Mouse (Mus musculus): ENCODE measurements around the gene Tbc1d9b.
A peak's percentile ranks its signal among the peaks of the same experiment; 100 is the strongest.

Gene Tbc1d9b

DNA sequence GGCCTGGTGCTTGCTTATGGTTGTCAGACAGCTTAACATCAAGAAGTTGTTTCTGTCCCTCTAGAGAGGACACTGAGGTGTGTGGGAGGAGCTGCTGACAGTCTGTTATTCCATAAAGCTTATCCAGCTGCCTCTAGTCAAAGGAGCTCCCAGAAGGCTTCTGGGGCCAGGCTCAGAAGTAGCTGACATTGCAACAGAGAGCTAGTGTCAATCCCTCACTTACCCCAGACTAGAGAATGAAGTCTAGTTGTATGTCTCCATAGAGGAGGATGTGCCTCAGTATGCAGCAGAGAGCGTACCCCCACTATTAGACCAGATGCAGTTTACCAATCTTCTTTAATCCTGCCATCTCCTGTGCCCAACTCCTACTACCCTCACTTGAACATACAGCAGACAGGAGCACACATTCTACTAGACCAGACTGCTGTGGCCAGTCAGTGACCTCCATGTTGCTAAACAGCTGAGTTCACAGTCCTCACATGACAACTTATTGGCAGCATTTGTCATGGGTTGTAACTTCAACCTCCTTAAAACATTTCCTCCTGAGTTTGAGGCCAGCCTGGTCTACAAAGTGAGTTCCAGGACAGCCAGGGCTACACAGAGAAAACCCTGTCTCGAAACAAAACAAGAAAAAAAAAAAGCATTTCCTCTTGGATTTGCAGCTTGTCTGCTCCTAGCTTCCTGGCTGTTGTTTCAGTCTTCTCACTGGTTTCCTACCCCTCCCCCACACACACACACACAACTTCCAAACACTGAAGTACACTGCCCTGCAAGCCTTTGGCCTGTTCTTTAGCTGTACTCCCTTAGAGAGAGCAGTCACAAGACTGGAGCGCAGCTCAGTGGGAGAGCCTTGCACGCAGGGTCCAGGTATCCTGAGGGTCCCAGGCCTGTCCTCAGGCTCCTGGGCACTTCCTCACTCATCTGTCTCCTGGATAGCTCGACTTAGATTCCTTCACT lies 47.6 kb downstream of the Tbc1d9b start:
- no peak for DNase-seq

- no peak for DNase-seq
Observed at GRCm38 (mm10) chr11:50180478-50181231, 49.5 kb downstream of the Tbc1d9b start.

DNA sequence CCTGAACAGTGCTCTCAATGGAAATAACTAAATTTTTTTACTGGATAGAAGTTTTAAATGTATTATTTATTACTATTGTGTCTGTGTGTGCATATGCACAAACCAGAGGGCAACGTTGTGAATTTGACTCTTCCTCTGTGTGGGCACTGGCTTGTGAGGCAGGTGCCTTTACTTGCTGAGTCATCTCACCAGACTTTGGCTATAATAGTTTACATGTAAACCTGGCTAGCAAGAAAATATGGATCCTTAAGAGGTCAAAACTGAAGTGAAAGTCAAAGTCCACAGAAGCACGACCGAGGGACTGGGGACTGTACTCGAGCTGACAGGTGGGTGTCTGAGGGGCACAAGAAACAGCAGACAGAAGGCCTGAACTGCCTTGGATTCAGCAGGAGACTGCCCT lies 51.5 kb downstream of the Tbc1d9b start:
- no peak for DNase-seq

DNA sequence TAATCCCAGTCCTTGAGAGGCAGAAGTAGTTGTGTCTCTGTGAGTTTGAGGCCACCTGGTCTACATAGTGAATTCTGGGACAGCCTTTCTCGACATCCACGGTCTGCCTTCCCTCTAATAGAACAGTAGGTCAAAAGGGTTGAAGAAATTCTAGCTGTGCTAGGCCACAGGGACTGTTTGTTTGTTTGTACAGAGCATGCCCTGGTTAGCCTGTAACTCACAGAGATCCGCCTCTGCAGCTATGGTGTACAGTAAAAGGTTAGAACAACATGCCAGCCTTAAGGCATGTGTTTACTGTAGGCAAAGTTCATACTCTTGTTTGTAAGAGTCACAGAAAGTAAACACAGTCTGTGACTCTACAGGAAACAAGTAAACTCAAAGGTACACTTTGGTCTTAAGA lies 53.6 kb downstream of the Tbc1d9b start:
- DNase-seq = peak; percentile 56

GRCm38 (mm10) chr11:50188682-50189081 lies 57.5 kb downstream of the Tbc1d9b start:
- no peak for DNase-seq

DNA sequence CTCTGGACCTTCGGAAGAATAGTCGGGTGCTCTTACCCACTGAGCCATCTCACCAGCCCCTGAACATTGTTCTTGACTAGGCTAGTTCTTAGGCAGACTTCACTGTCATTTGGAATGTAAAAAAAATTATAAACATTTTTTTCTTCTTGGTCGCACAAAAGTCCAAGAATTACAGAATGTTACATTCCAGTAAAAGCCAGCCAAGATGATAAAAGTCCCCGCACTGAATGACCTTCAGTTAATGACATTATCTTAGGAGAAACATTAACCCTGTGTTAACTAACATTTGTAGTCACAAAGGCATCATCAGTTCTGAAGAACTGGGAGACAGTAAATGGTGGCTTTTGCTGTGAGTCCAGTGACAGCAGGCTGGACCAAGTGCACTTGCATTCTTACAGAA lies 59.2 kb downstream of the Tbc1d9b start:
- DNase-seq = no peak

DNA sequence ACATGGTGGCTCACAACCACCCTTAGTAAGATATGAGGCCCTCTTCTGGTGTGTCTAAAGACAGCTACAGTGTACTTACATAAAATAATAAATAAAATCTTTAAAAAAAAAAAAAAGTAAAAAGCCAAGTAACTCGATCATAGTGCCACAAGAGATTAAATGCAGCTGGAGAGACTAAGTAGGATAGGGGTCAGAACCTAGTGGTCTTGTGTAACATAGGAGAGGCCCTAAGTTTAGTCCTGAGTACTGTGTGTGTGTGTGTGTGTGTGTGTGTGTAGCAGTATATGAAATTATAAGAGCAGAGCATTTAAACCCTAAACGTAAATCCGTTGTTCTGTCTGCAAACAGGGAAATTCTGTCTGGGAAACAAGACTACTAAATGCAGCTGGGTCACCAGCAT lies 61.1 kb downstream of the Tbc1d9b start:
- no peak for DNase-seq

DNA sequence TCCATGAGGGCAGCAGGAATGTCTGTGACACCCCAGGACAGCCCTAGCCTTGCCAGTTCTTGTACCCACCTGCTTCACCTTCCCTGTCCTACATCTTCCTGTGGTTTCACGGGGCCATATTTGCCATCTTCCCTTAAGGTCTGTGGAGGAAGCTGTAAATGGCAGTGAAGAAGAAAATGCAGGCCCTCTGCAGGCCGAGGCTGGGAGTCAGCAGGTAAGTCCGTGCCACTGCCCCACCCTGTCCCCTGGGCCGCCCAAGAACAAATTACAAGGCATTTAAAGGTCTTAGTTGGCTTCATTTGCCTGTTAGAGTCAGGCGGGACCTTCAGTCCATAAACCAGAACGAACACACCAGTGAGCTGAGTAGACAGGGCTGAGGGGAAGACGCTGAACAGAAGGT lies 62.9 kb downstream of the Tbc1d9b start:
- no peak for DNase-seq

DNA sequence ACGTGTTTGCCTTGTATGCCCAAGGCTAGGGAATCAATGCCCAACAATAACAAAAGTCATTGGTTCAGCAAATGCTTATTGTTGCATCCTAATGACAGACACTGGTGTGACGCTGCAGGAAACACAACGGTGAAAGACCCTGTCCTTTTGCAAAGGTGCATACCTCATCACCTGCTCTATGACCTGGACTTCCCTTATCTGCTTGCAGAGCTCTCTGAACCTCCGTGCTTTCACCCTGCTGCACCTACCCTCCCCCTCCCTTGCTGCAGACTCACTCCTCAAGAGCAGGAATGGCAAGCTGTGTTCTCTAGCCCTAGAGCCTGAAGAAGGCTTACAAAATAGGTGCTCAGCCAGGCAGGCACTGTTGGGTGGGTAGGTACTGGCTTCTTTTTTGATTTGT lies 63.6 kb downstream of the Tbc1d9b start:
- DNase-seq = no peak

DNA sequence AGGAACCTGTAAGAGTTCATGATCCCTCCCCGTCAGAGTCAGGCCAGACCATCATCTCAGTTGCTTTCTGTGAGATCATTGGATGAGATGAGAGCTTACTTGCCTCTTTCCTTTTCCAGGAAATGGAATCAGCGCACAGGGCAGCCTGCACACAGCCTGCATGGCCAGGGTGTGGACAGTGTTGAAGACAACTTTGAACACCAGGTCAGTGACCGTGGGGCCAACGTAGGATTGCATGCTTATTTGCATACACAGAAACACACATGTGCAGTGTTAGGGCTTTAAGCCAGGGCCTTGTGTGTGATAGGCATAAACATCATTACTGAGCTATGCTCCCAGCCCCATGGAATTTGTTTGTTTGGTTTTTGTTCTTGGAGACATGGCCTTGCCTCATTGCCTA lies 66.3 kb downstream of the Tbc1d9b start:
- DNase-seq = no peak

- no peak for DNase-seq
Observed at GRCm38 (mm10) chr11:50198219-50198846, 67.1 kb downstream of the Tbc1d9b start.

DNA sequence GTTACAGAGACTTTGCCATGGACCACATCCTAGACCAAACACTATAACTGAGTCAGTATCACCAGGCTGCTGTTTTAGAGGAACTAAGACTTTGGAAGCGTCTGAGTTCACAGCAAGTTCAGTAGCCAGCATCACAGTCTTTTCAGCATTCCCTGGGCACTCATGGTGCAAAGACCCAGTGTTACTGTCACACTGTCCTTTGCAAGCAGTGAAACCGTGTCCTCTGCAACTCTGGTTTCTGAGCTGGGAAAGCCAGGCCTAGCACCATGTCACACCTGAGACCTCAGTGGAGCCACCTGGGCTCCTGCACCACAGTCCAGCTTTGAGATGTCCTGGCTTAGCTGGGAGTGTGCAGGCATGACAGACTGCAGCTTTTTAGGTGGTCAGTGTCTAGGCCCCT lies 67.7 kb downstream of the Tbc1d9b start:
- DNase-seq = no peak

- no peak for DNase-seq
Observed at GRCm38 (mm10) chr11:50200613-50201012, 69.4 kb downstream of the Tbc1d9b start.

DNA sequence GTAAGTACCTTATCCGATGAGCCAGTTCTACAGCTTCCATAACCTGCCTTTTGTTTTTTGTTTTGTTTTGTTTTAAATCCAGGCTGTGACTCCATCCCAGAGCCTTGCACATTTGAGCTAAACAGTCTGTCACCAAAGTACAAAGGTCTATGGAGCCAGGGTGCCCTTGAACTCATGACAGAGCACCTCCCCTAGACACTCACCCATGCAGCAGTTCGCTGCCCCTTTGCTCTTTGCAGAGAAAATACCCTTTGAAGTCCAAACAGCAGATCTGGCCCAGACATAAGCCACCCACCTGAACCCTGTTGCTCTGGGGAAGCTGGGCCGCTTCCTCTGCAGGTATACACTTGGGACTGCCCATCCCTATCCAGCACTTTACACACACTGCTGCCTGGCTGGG lies 70.4 kb downstream of the Tbc1d9b start:
- DNase-seq = no peak

DNA sequence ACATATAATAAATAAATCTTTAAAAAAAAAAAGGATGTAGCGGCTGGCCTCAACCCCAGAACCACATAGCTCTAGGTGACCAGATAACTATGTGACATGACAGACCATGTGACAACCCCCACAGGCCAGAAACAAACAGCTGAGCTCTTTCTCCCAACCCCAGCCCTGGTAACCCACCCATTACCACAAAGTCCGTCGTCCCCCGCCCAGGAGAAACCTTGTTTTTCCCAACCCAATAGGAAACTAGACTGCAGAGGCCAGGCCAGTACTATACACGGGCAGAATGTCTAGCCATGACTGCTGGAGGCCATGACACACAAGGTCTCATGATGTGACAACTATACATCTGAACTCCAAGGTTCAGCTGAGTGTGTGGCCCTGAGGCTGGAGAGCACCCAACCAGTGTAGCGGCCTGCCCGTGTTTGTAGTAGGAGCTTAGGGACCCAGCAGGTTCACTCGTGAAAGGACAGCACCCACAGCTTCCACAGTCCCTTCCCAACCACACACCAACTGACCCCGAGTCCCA lies 72.2 kb downstream of the Tbc1d9b start:
- no peak for DNase-seq

DNA sequence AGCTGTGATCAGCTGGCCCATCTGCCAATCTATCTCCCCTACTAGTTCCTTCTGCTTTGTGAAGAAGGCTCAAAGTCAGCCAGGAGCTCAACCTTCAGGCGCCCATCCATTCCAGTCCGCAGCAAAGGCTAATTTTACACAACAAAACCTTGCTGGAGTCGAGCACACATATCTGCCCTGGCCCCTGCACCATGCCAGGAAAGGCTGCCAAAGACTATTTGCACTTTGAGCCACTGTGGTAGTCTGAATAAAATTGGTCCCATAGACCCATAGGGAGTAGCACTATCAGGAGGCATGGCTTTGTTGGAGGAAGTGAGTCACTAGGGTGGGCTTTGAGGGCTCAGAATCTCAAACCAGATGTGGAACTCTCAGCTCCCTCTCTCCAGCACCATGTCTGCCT lies 74.2 kb downstream of the Tbc1d9b start:
- no peak for DNase-seq

DNA sequence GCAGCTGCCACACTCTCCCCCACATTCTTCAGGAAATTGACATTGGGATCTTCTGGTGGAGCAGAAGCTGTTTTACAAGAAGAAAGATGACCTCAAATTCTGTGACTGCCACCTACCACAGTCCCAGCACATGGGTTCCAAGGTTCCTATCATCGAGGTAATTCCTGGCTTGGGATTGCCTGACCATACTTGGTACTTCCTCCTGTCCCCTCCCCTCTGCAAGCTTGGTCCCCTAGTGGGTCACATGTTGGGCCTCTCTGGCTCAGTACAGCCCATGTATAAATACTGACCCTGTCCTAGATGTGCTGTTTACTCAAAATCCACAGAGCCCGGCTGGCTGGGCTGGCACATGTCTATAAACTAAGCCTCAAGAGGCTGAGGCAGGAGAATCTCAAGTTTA lies 74.8 kb downstream of the Tbc1d9b start:
- DNase-seq = no peak

- no peak for DNase-seq
Observed at GRCm38 (mm10) chr11:50207344-50207743, 76.1 kb downstream of the Tbc1d9b start.

DNA sequence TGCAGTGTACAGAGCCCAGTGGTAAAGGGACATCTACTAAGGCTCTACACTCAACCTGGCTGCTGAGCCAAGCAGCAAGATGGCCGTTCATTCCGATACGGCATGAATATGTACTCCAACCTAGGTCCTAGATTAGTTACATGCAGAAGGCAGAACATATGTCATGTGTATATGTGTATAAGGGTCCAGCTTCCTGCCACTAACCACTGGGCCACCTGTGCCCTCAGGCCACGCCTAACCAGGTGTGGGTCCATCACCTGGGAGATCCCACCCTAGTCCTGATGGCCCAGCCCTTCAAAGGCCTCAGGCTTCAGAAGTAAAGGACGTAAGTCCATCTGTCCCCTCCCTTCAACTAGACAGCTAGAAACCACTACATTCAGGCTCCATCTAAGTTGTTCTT lies 76.8 kb downstream of the Tbc1d9b start:
- no peak for DNase-seq

DNA sequence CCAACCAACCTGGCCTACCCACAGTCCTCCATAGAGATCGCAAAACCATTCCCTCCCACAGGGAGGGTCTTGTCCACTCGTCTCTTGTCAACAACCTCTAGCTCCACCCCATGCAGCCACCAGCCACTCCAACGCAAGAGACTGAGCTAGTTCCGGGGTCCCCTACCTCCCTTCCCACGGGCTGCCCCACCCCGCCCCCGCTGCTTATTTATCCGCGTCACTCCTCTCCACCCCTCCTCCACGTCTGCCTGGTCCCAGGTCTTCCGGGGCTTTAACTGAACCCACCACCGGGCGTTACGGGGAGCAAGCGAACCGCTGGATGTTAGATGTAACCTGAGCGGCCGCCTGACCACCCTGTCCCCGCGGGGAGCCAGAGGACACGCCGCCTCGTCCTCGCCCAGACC lies 78.9 kb downstream of the Tbc1d9b start:
- peak; percentile 94 for DNase-seq

DNA sequence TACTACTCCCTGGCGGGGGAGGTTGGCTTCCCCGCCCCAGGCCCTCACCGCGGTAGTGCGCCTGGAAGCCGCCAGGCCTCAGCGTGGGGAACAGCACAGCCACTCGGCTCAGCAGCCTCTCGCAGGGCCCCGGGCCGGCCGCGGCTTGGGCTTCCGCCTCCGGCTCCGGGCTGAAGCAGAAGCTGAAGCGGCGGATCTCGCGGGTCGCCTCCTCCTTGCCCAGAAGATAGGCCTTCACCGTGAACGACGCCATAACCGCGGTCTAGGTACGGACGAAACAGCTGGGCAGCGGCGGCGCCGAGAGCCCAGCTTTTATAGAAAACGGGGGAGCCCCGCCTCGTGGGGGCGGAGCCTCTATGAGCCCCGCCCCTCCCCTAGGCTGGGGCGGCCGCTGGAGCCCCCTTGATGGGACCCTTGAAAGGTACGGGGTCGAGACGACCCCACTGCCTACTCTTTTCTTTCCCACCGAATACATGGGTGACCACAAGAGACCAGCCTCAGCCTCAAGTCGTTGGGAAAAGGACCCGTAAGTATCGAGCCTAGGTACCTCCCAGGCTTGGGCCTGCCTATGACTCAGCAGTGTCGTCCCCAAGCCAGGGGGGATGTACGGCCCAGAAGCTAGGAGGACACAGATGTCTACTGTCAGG lies 79.4 kb downstream of the Tbc1d9b start, which contains the start of the genes Sqstm1 and Mgat4b:
Gene Sqstm1, minus strand, starts transcription at position 323 of the 647 bp plus-strand sequence.
Gene Mgat4b, plus strand, starts transcription at position 386 of the 647 bp plus-strand sequence.
- DNase-seq = peak; percentile 77

- DNase-seq = no peak
Observed at GRCm38 (mm10) chr11:50211322-50212059, 80.3 kb downstream of the Tbc1d9b start.
